Mouse (Mus musculus) bone marrow, adult 2 months (tissue): ENCODE results near the gene Actg1. TPM values are rescaled to one million over a fixed set of nuclear protein-coding genes. Genes with fewer than 3 reads are reported as not detected.

Source experiments
- H3K27ac ChIP-seq: fragments of 200-500 bp; 2 replicates; pipeline ENCODE4 v1.5.1; 2012; ENCODE audit warnings: low read depth, mild to moderate bottlenecking, control low read depth, inconsistent platforms, low read length; ENCODE audit not compliant: control insufficient read depth, poor library complexity, insufficient read depth
- H3K4me1 ChIP-seq: fragments of 200-500 bp; 2 replicates; pipeline ENCODE4 v1.6.1; 2011; ENCODE audit warnings: low read length; ENCODE audit not compliant: control insufficient read depth, insufficient read depth
- H3K4me3 ChIP-seq: fragments of 200-500 bp; replicated peaks from 2 replicates; pipeline ENCODE3; 2011; ENCODE audit warnings: mild to moderate bottlenecking, low read depth, low read length, control low read depth; ENCODE audit not compliant: control insufficient read depth
- CTCF ChIP-seq: fragments of 200-500 bp; IDR thresholded peaks from 2 replicates; pipeline ENCODE4 v1.5.1; 2011; ENCODE audit warnings: low read length, control low read depth; ENCODE audit not compliant: control insufficient read depth, insufficient read depth
- POLR2A ChIP-seq: fragments of 200-500 bp; IDR thresholded peaks from 2 replicates; pipeline ENCODE4 v1.6.1; 2011; ENCODE audit warnings: low read depth, mild to moderate bottlenecking, control low read depth, low read length, borderline replicate concordance; ENCODE audit not compliant: control insufficient read depth
- WGBS: fragments of 180-500 bp; shearing (Covaris S2); methylation state at CpG from one replicate; pipeline ENCODE4 v1.1.7; 2018; 5-methylcytosine and 5-hydroxymethylcytosine counted together
- polyA plus RNA-seq: library from polyadenylated mRNA; stranded (reverse); fragments of >200 nt; gene quantifications from 2 replicates; pipeline ENCODE4 v1.2.4, GENCODE M21; 2011; ENCODE audit warnings: low replicate concordance; ENCODE audit not compliant: missing spikeins, insufficient read depth, insufficient read length

Gene Actg1
- polyA plus RNA-seq, 1 experiment: 760 TPM

DNA sequence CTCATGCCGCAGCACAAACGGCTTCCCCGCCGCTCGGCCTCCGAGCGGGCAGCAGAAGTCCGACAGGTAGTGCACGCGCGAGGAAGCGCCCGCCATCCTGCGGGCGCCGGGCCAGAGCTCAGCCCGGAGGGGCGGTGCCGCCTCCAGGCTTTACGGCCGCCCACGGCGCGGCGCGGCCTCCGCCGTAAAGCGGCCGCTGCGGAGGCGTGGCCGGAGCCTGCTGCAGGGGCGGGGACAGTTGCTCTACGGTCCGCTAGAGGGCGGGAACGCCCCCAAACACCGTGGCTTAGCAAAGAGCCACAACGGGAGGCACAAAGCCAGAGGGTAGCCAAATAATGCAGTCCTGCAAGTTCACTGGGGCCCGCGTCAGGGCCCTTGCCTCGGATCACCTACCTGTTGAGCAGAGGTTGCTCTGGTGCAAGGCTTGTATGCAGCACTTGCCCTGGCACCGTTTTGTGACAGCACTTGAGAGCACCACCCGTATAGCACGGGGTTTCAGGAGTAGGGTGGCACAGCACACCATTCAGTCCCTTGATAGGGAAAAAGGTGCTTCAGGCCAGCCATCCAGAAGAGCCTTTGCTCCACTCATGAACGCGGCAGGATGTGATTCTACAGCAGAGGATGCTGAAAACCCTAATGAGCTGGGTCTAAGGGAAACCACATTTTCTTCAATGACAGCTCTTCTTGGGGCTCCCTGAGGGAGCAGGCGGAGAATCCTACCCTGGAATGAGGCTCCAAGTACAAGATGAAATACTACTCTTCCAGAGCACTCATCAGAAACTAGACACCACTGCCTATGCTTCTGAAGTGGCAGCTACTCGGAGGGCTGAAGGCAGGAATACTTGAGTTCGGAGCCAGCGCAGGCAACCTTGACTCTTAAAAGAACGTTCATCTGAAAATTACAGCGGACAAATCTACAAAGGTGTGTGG lies 30.5 kb upstream of the Actg1 start, which contains the start of gene Faap100:
Gene Faap100, minus strand, starts transcription at position 154 of the 930 bp plus-strand sequence.
- H3K4me1 ChIP-seq: no peaks in the 10 kb centered on the region; the same call in 1 of the 2 replicates
- H3K27ac ChIP-seq: peak within 1 kb of the TSS; percentile 58; the same call in 1 of the 2 replicates
- TF ChIP-seq CTCF (peak; percentile 64), POLR2A (peak; percentile 44; the same call in 1 of the 2 replicates)
- H3K4me3 ChIP-seq: peak within 1 kb of the TSS; percentile 93
- WGBS: 11% methylated on average over 54 of the region's 54 CpGs

DNA sequence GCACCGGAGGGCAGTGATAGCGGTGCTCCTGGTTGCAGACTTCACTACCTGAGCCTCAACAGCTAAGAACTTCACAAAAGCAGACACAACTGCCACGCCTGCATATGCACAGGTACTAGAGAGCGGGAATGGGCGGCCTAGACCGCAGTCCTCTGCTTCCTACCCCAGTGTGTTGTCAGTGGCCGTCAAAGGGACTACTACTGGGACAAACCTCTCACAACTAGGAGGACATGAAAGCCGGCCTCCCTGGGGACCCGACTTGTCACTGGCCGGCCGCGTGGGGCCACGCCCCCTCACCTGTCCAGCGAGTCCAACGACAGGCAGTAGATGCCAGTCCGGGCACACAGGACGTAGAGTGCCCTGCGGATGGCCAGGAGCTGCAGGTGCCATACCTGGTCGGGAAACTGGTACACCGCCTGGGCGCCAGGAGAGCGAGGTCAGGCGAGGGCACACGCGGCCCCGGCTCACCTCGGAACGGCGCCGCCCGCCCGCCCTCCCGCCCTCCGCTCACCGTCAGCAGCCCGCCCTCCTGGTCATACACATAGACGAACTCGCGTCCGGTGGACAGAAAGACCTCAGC lies 29.8 kb upstream of the Actg1 start:
- 1% methylated on average over 40 of the region's 40 CpGs for WGBS
- Histone ChIP-seq H3K4me1 (no peaks in the 10 kb centered on the region; the same call in 1 of the 2 replicates), H3K4me3 (peak overlapping the region; percentile 93), H3K27ac (peak overlapping the region; percentile 58; the same call in 1 of the 2 replicates)
- no peak for TF ChIP-seq POLR2A
- TF ChIP-seq CTCF: no peak

DNA sequence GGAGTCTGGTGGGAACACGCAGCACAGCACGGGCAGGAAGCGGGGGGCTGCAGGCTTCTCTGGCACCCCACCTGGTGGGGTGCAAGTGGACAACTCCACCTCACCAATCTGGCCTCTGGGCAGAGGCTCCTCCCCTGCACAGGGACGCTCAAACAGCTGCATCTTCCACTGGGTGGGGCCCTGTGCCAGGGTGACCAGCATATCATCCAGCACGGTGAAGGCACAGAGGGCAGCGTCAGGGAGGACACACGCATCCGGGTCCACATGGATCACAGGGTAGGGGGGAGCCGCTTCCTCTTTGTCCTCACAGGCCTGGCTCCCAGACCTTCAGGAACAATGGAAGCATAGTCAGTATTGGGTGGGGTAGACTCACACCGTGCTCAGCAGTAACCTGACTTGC lies 29.0 kb upstream of the Actg1 start:
- Histone ChIP-seq H3K27ac (no peak overlapping the region), H3K4me3 (peak overlapping the region; percentile 1), H3K4me1 (no peaks in the 10 kb centered on the region; the same call in 1 of the 2 replicates)
- 73% methylated on average over 10 of the region's 10 CpGs for WGBS
- TF ChIP-seq POLR2A (no peak), CTCF (no peak)

DNA sequence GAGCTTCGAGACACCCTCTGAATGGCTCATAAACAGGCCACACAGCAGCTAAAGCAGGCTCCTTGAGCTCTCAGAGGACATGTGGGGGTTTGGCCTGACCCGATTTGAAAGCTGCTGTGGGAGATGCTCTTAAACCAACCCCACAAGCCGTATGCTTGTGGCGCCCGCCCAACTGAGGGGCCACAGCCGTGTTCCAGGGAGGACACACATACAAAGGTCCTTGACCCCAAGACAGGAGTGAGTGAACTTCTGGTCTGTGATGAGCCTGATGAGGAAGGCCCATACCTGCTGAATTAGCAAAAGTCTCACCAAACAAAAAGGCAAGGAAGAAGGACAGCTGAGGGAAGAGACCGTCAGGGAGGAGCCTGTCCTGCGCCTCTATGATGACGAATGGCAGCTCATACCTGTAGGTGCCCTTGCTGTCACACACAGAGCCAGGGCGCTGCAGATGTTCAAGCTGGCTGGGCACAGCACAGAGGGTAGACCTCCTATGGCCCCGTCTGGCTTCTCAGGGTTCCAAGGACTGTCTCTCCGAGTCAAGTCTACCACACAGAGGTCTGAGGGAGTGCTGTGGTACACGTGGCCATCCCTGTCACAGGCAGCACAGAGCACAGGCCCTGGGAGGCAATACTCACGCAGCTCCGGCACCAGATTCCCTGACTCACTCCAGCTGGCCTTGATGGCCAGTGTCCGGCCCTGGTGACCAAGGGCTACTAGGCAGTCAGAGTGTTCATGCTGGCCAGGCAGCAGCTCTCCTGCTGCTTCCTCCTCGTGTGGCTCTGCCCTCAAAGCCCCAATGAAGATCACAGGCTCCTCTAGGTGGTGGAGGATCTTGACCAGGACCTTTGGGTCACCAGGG lies 28.2 kb upstream of the Actg1 start:
- H3K27ac ChIP-seq: no peak overlapping the region
- no peak overlapping the region for H3K4me3 ChIP-seq
- 88% methylated on average over 17 of the region's 17 CpGs for WGBS
- TF ChIP-seq CTCF (no peak), POLR2A (no peak)
- H3K4me1 ChIP-seq: no peaks in the 10 kb centered on the region; the same call in 1 of the 2 replicates

DNA sequence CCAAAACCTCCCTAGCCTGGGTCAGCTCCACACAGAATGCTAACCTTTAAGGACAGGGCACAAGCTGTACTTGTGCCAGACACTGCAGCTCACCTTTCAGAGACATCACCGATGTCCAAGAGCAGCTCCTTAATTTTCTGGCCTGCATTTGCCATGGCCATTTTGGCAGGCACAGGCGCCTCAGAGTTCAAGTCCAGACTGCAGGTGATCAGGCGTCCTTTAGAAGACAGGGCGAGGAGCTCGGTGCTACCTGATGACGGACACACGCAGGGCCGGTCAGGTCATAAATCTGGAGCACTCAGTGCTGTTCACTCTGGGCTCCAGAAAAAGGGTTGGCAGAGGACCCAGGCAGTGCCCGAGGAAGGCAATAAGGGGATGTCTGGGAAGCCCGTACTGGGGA lies 27.0 kb upstream of the Actg1 start:
- no peak overlapping the region for H3K27ac ChIP-seq
- 92% methylated on average over 10 of the region's 10 CpGs for WGBS
- H3K4me3 ChIP-seq: no peak overlapping the region
- no peaks in the 10 kb centered on the region; the same call in 1 of the 2 replicates for H3K4me1 ChIP-seq
- TF ChIP-seq POLR2A (no peak), CTCF (no peak)

DNA sequence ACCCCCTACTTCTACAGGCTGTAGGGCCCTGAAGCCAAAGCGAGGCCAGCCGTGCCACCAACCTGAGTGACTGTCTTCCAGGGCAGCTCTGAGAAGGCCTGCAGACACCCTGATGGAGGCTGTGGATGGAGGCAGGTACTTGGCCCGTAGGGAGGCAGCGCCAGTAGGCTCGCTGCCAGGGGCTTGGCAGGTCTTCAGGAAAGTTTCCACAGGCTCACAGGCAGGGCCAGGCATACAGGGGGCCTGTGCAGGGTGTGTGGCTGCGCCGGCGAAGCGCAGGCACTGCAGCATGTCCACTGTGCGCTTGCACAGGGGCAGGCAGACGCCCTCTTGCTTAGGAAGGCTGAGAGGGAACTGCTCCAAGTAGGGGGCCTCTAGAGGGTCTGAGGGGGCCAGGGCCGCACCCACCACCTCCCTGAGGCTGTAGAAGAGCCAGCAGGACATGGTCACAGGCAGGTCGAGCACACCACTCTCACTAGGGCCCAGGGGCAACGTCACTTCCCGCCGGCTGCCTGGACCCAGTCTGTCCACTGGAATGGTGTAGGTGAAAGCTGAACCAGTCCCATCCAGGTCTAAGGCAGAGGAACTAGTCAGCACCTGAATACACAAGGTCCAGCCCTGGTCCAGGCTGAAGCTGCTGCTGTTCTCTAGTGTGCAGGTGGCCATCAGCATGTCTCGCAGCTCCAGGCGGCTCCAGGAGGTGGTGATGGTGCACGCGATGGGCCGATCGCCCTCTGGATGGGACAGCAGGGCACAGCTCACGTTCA lies 25.7 kb upstream of the Actg1 start:
- H3K4me3 ChIP-seq: no peak overlapping the region
- H3K4me1 ChIP-seq: no peaks in the 10 kb centered on the region; the same call in 1 of the 2 replicates
- no peak overlapping the region for H3K27ac ChIP-seq
- TF ChIP-seq POLR2A: no peak
- TF ChIP-seq CTCF: no peak
- 87% methylated on average over 23 of the region's 23 CpGs for WGBS

DNA sequence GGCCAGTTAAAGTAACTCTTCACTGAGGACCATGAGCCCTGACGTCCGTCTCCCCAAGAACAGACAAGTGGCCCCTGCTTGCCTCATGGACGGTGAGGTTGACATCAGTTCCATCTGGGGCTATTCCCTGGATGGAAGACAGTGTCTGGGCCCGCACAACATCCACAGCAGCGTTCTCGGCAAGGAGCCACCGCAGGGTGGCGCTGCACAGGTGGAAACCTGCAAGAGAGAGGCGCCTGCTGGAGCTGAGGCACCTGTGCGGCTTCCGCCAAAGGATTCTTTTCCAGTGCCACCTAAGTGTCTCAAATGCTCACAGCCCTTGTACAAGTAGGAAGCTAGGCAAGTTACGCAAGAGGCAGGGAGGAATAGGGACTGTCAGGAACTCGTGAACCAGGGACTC lies 24.7 kb upstream of the Actg1 start:
- TF ChIP-seq POLR2A (no peak), CTCF (no peak)
- 81% methylated on average over 13 of the region's 13 CpGs for WGBS
- H3K27ac ChIP-seq: no peak overlapping the region

More for the DNA sequence above, 24.7 kb upstream of the Actg1 start:
- Histone ChIP-seq H3K4me3 (no peak overlapping the region), H3K4me1 (no peaks in the 10 kb centered on the region; the same call in 1 of the 2 replicates)
